In genomic region chr10:121505929-121506328, GRCm38 (mm10) we compare ENCODE assay signal across 9 mouse cellular contexts. TPM values are rescaled to one million over a fixed set of nuclear protein-coding genes. Genes with fewer than 3 reads are reported as not detected.
DNase-seq lines count a peak whose midpoint lies in the region; ATAC-seq lines count a peak whose summit lies in the region.
"Had no signal": no experiment of that assay in that cellular context is flagged by ENCODE, and none has a peak within 500 bp of the region (broad histone marks: within the 10 kb centered on the region; RNA-seq: fewer than 3 reads in every experiment).

No protein-coding gene starts in this region.

- no peaks in the 10 kb centered on the region for H3K9me3 ChIP-seq in heart, embryonic 12.5 days (replicated peaks)
- H3K9me3 ChIP-seq in hindbrain, embryonic 16.5 days (ENCODE audit: control insufficient read depth, low read length) = no peaks in the 10 kb centered on the region
- H3K9me3 ChIP-seq in midbrain, embryonic 13.5 days = no peaks in the 10 kb centered on the region
- H3K9me3 ChIP-seq: G1E had no signal

- peak overlapping the region; percentile 83 for H3K4me2 ChIP-seq in heart, embryonic 12.5 days
- H3K4me2 ChIP-seq in hindbrain, embryonic 16.5 days (ENCODE audit: low read length) = peak overlapping the region; percentile 64
- peak overlapping the region; percentile 59 for H3K4me2 ChIP-seq in midbrain, embryonic 13.5 days (replicated peaks)

- H3K9ac ChIP-seq in heart, embryonic 12.5 days = no peak overlapping the region
- H3K9ac ChIP-seq in hindbrain, embryonic 16.5 days (ENCODE audit: low read depth, low read length) = peak overlapping the region; percentile 49
- H3K9ac ChIP-seq in midbrain, embryonic 13.5 days (replicated peaks) = no peak overlapping the region

- no peaks in the 10 kb centered on the region for H3K36me3 ChIP-seq in heart, embryonic 12.5 days
- no peaks in the 10 kb centered on the region for H3K36me3 ChIP-seq in hindbrain, embryonic 16.5 days (ENCODE audit: control insufficient read depth, insufficient read depth, low read length)
- H3K36me3 ChIP-seq in midbrain, embryonic 13.5 days = no peaks in the 10 kb centered on the region
- H3K36me3 ChIP-seq: G1E had no signal

- H3K4me1 ChIP-seq in heart, embryonic 12.5 days (replicated peaks) = peaks cover 37% of the 10 kb centered on the region
- H3K4me1 ChIP-seq in brown adipose tissue, adult 24 weeks (ENCODE audit: control insufficient read depth, insufficient read depth, insufficient read length, low read length) = no peaks in the 10 kb centered on the region; the same call in 1 of the 2 replicates
- H3K4me1 ChIP-seq in hindbrain, embryonic 16.5 days (ENCODE audit: control insufficient read depth, insufficient read depth, low read depth, low read length) = peaks cover 18% of the 10 kb centered on the region
- H3K4me1 ChIP-seq in midbrain, embryonic 13.5 days (replicated peaks) = peaks cover 34% of the 10 kb centered on the region

- peak overlapping the region; percentile 54; the same call in 1 of the 2 replicates for H3K4me3 ChIP-seq in heart, embryonic 12.5 days
- 0 out of 2 replicates have a peak overlapping the region, but pooled peaks have one; percentile 63 for H3K4me3 ChIP-seq in brown adipose tissue, adult 24 weeks (ENCODE audit: insufficient read depth, low read depth, low read length)
- H3K4me3 ChIP-seq in hindbrain, embryonic 16.5 days (ENCODE audit: low read length) = peak overlapping the region; percentile 39
- H3K4me3 ChIP-seq in midbrain, embryonic 13.5 days (replicated peaks) = no peak overlapping the region

- 64% methylated on average over 7 of the region's 7 CpGs for WGBS in heart, embryonic 12.5 days
- WGBS in hindbrain, embryonic 16.5 days = 46% methylated on average over 7 of the region's 7 CpGs
- 55% methylated on average over 7 of the region's 7 CpGs for WGBS in midbrain, embryonic 13.5 days

- no peak for ATAC-seq in heart, embryonic 12.5 days (ENCODE audit: insufficient number of reproducible peaks, low FRiP score)
- ATAC-seq in hindbrain, embryonic 16.5 days = no peak
- no peak for ATAC-seq in midbrain, embryonic 13.5 days
- no peak for ATAC-seq in CD4-positive, CD25-positive, alpha-beta regulatory T cell, adult 4 months

- no peaks in the 10 kb centered on the region for H3K27me3 ChIP-seq in heart, embryonic 12.5 days (replicated peaks)
- no peaks in the 10 kb centered on the region for H3K27me3 ChIP-seq in hindbrain, embryonic 16.5 days (replicated peaks; ENCODE audit: control insufficient read depth, insufficient read depth, low read length)
- H3K27me3 ChIP-seq in midbrain, embryonic 13.5 days = no peaks in the 10 kb centered on the region

- DNase-seq in heart, adult 8-10 months (ENCODE audit: low spot score) = no peak
- no peak for DNase-seq in yolk sac, embryonic 10.5 days (ENCODE audit: low spot score)
- DNase-seq in layer of hippocampus, adult 9-10 months (ENCODE audit: low spot score) = no peak

- peak overlapping the region; percentile 58 for H3K27ac ChIP-seq in heart, embryonic 12.5 days (ENCODE audit: poor library complexity, severe bottlenecking)
- H3K27ac ChIP-seq in brown adipose tissue, adult 24 weeks (replicated peaks; ENCODE audit: low read depth, low read length) = no peak overlapping the region
- peak overlapping the region; percentile 82 for H3K27ac ChIP-seq in hindbrain, embryonic 16.5 days (ENCODE audit: low read depth, low read length)
- peak overlapping the region; percentile 64 for H3K27ac ChIP-seq in midbrain, embryonic 13.5 days

RNA-seq across cellular contexts. Expression of gene Rassf3, which starts 29.8 kb away (rescaled TPM):
- 27.0 and 28.1 TPM in 2 replicates for polyA plus RNA-seq in heart, embryonic 12.5 days (2016; fragmentation: Nextera tagmentation; extraction: Ambion mirVana)
- total RNA-seq in heart, adult 8-10 months (2022) = 100 to 1,000 TPM; 131 to 151 (median 141) TPM
- 17.3 and 25.1 TPM in 2 replicates for polyA plus RNA-seq in brown adipose tissue, adult 24 weeks (2012; ENCODE audit: insufficient read depth, insufficient read length, missing spikeins)
- polyA plus RNA-seq in hindbrain, embryonic 16.5 days (2015; fragmentation: Nextera tagmentation; extraction: Ambion mirVana) = 5.3 and 6.0 TPM in 2 replicates
- 3.7 and 4.6 TPM in 2 replicates for polyA plus RNA-seq in midbrain, embryonic 13.5 days (2015; fragmentation: Nextera tagmentation; extraction: Ambion mirVana)
- 1 to 10 TPM; 5.4 to 5.5 TPM for polyA plus RNA-seq in CD4-positive, CD25-positive, alpha-beta regulatory T cell, adult 4 months (2017; shearing (Covaris generic))
